Mouse (Mus musculus) common myeloid progenitor, adult 5-6 weeks (primary cell): ENCODE measurements at regions not wholly inside any gene's neighbourhood (a gene's known extent, or its start where the extent isn't known, plus 50 kb on each side); places are given as distances from the start of the nearest gene placed in this dataset.

Source experiments
- ATAC-seq: replicated peaks from 2 replicates; pipeline ENCODE4 v1.8.0; 2016; ENCODE audit warnings: low read depth, mild to moderate bottlenecking, moderate TSS enrichment, inconsistent platforms; ENCODE audit not compliant: poor library complexity, severe bottlenecking

GRCm38 (mm10) chr5:91198620-91199019 is 59.2 kb downstream of the Areg start:
- ATAC-seq: peak; percentile 80

GRCm38 (mm10) chr5:91200448-91200847 is 61.0 kb downstream of the Areg start:
- ATAC-seq: peak; percentile 58

GRCm38 (mm10) chr5:91204225-91205005 is 65.0 kb downstream of the Areg start:
- no peak for ATAC-seq

- ATAC-seq: no peak
Measured at GRCm38 (mm10) chr5:91205350-91205880, 66.0 kb downstream of the Areg start.

GRCm38 (mm10) chr5:91206569-91207490 is 67.4 kb downstream of the Areg start:
- no peak for ATAC-seq

- no peak for ATAC-seq
Measured at GRCm38 (mm10) chr5:91220174-91220573, 80.8 kb downstream of the Areg start.

- ATAC-seq: no peak
Measured at GRCm38 (mm10) chr5:91241656-91242055, 102.3 kb downstream of the Areg start.

GRCm38 (mm10) chr5:91247444-91247843 is 108.0 kb downstream of the Areg start:
- no peak for ATAC-seq

GRCm38 (mm10) chr5:91261895-91262294 is 122.5 kb downstream of the Areg start:
- no peak for ATAC-seq

GRCm38 (mm10) chr5:91262526-91262925 is 123.1 kb downstream of the Areg start:
- no peak for ATAC-seq

- peak; percentile 66; the same call in 1 of the 2 replicates for ATAC-seq
Measured at GRCm38 (mm10) chr5:91270747-91271146, 131.3 kb downstream of the Areg start.

- no peak for ATAC-seq
Measured at GRCm38 (mm10) chr5:91271416-91271815, 131.4 kb downstream of the Btc start.

GRCm38 (mm10) chr5:91274411-91274810 is 128.4 kb downstream of the Btc start:
- no peak for ATAC-seq

GRCm38 (mm10) chr5:91278466-91278865 is 124.3 kb downstream of the Btc start:
- ATAC-seq: peak; percentile 87

- ATAC-seq: no peak
Measured at GRCm38 (mm10) chr5:91279464-91279863, 123.3 kb downstream of the Btc start.

- ATAC-seq: peak; percentile 85
Measured at GRCm38 (mm10) chr5:91282969-91283368, 119.8 kb downstream of the Btc start.

- no peak for ATAC-seq
Measured at GRCm38 (mm10) chr5:91293073-91293472, 109.7 kb downstream of the Btc start.

GRCm38 (mm10) chr5:91294957-91295356 is 107.8 kb downstream of the Btc start:
- ATAC-seq: no peak

- ATAC-seq: no peak
Measured at GRCm38 (mm10) chr5:91297068-91297467, 105.7 kb downstream of the Btc start.

GRCm38 (mm10) chr5:91302114-91302513 is 100.7 kb downstream of the Btc start:
- ATAC-seq: peak; percentile 91

- ATAC-seq: no peak
Measured at GRCm38 (mm10) chr5:91302943-91303342, 99.9 kb downstream of the Btc start.
